Mouse (Mus musculus) lung, postnatal 0 days (tissue): ENCODE results near the gene Gm13696.

ENCODE experiments used
- CTCF ChIP-seq: IDR thresholded peaks from 2 replicates; pipeline ENCODE4 v1.5.1; 2016; ENCODE audit warnings: antibody characterized with exemption, mild to moderate bottlenecking
- EP300 ChIP-seq: IDR thresholded peaks from 2 replicates; pipeline ENCODE4 v1.6.1; 2016; ENCODE audit warnings: antibody characterized with exemption, mild to moderate bottlenecking, control low read depth

- TF ChIP-seq CTCF, result no peak
- TF ChIP-seq EP300, result no peak
These were observed 41.6 kb downstream of the Gm13696 start for GRCm38 (mm10) chr2:84014572-84014971.
